Mouse (Mus musculus) C2C12 (cell line): ENCODE data around the gene Pafah1b2. TPM values are rescaled to one million over a fixed set of nuclear protein-coding genes. Genes with fewer than 3 reads are reported as not detected.

Source experiments
- H3K27me3 ChIP-seq: one replicate; pipeline ENCODE4 v1.6.1; 2011; ENCODE audit not compliant: control insufficient read depth, insufficient read depth, insufficient read length
- H3K36me3 ChIP-seq: one replicate; pipeline ENCODE4 v1.6.1; 2011; ENCODE audit not compliant: control insufficient read depth, insufficient read depth
- H3K4me3 ChIP-seq: one replicate; pipeline ENCODE4 v1.5.1; 2011; ENCODE audit warnings: mild to moderate bottlenecking, control low read depth; ENCODE audit not compliant: poor library complexity, insufficient read depth, severe bottlenecking
- H3K79me2 ChIP-seq: one replicate; pipeline ENCODE4 v1.6.1; 2011; ENCODE audit not compliant: control insufficient read depth, insufficient read depth
- H3K79me3 ChIP-seq: one replicate; pipeline ENCODE4 v1.6.1; 2011; ENCODE audit warnings: low read depth, control low read depth
- H3ac ChIP-seq: one replicate; pipeline ENCODE3; 2011; ENCODE audit warnings: low read depth; ENCODE audit not compliant: control insufficient read depth, insufficient read length
- CEBPB ChIP-seq: IDR thresholded peaks from one replicate; pipeline ENCODE4 v1.6.1; 2011; ENCODE audit warnings: low read depth, mild to moderate bottlenecking, control low read depth, moderate library complexity
- CTCF ChIP-seq: IDR thresholded peaks from one replicate; pipeline ENCODE4 v1.5.1; 2011; ENCODE audit not compliant: control insufficient read depth, insufficient read depth, insufficient read length
- FOSL1 ChIP-seq: IDR thresholded peaks from one replicate; pipeline ENCODE4 v1.8.0; 2011; ENCODE audit warnings: mild to moderate bottlenecking, low read length; ENCODE audit not compliant: poor library complexity, insufficient read depth, severe bottlenecking
- MAX ChIP-seq: IDR thresholded peaks from one replicate; pipeline ENCODE4 v1.6.1; 2011; ENCODE audit warnings: mild to moderate bottlenecking, control low read depth
- MYOD1 ChIP-seq: IDR thresholded peaks from one replicate; pipeline ENCODE4 v1.6.1; 2011; ENCODE audit warnings: low read depth; ENCODE audit not compliant: control insufficient read depth, insufficient read length
- MYOG ChIP-seq: IDR thresholded peaks from one replicate; pipeline ENCODE4 v1.6.1; 2011; ENCODE audit not compliant: control insufficient read depth, insufficient read length; ENCODE audit errors: extremely low read depth
- USF1 ChIP-seq: IDR thresholded peaks from one replicate; pipeline ENCODE4 v1.6.1; 2011; ENCODE audit warnings: low read depth, mild to moderate bottlenecking, control low read depth, moderate library complexity
- polyA plus RNA-seq: library from polyadenylated mRNA; unstranded; fragments of >200 nt; fragmentation: generic; extraction: Trizol; gene quantifications from one replicate; pipeline ENCODE4 v1.2.1, GENCODE M21; 2012; ENCODE audit warnings: missing spikeins

The Pafah1b2 gene
- polyA plus RNA-seq, 1 experiment: 82.4 TPM

DNA sequence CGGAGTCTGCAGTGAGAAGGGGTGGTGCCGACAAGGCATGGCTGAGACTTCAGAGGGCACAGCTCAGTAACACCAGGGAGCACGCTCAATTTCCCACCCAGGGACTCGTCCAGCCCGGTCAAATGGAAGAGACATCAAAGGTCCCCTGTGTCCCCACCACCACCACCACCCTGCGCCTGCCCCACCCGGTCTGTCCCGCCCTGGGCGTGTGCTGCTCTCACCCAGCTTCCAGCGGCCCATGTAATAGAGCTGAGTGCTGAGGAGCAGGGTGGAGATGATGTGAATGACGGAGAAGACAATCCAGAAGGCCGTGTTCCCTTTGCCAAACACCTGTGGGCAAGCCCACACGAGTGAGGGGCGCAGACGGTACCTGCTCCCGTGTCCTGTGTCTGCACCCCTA lies 70.0 kb downstream of the Pafah1b2 start:
- Histone ChIP-seq H3ac (no peak overlapping the region), H3K36me3 (no peaks in the 10 kb centered on the region), H3K79me3 (no peaks in the 10 kb centered on the region), H3K79me2 (no peaks in the 10 kb centered on the region), H3K27me3 (no peaks in the 10 kb centered on the region), H3K4me3 (no peak overlapping the region)
- TF ChIP-seq CTCF (no peak), MAX (no peak), MYOG (no peak), USF1 (no peak), MYOD1 (no peak), FOSL1 (no peak), CEBPB (no peak)

GRCm38 (mm10) chr9:45941329-45941888 lies 71.1 kb downstream of the Pafah1b2 start:
- H3K79me3 ChIP-seq: no peaks in the 10 kb centered on the region
- H3K4me3 ChIP-seq: no peak overlapping the region
- no peaks in the 10 kb centered on the region for H3K27me3 ChIP-seq
- no peak overlapping the region for H3ac ChIP-seq
- no peaks in the 10 kb centered on the region for H3K79me2 ChIP-seq
- TF ChIP-seq MYOD1: no peak
- TF ChIP-seq USF1: no peak
- TF ChIP-seq CTCF: no peak
- TF ChIP-seq CEBPB: no peak
- TF ChIP-seq MYOG: no peak
- no peak for TF ChIP-seq FOSL1
- TF ChIP-seq MAX: no peak
- H3K36me3 ChIP-seq: no peaks in the 10 kb centered on the region

DNA sequence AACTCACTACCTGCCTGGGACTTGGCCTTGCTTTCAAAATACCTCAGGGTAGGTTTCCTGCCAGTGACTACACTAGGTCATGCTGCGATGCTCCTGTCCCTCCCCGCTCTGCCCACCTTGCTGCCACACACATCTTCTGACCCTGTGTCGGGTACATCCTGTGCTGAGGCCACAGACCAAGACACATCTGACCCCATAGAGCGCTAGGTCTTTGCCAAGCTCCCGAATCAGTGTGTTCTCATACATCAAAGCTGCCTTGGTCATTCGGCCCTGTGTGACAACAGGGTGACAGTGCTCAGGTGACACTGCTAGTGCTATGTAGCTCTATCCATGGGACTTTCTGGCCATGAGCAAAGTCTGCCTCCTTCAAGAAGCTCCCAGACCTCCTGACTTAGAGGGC lies 72.7 kb downstream of the Pafah1b2 start:
- Histone ChIP-seq H3K79me3 (no peaks in the 10 kb centered on the region), H3K36me3 (no peaks in the 10 kb centered on the region)
- TF ChIP-seq MYOG (no peak), CTCF (no peak), MYOD1 (no peak)

GRCm38 (mm10) chr9:45938952-45939637 lies 73.4 kb downstream of the Pafah1b2 start:
- TF ChIP-seq CTCF: no peak
- TF ChIP-seq CEBPB: no peak
- no peak for TF ChIP-seq USF1
- TF ChIP-seq MAX: no peak
- TF ChIP-seq MYOG: no peak
- no peak for TF ChIP-seq FOSL1
- TF ChIP-seq MYOD1: no peak
- Histone ChIP-seq H3K4me3 (no peak overlapping the region), H3K79me3 (no peaks in the 10 kb centered on the region), H3K79me2 (no peaks in the 10 kb centered on the region), H3K36me3 (no peaks in the 10 kb centered on the region), H3ac (no peak overlapping the region), H3K27me3 (no peaks in the 10 kb centered on the region)

More for the DNA sequence above, 72.7 kb downstream of the Pafah1b2 start:
- Histone ChIP-seq H3K4me3 (no peak overlapping the region), H3ac (no peak overlapping the region), H3K27me3 (no peaks in the 10 kb centered on the region), H3K79me2 (no peaks in the 10 kb centered on the region)

- TF ChIP-seq CTCF: no peak
- TF ChIP-seq MAX: no peak
- no peak for TF ChIP-seq FOSL1
- TF ChIP-seq CEBPB: no peak
- no peak for TF ChIP-seq MYOD1
- TF ChIP-seq USF1: no peak
- TF ChIP-seq MYOG: no peak
- Histone ChIP-seq H3K27me3 (no peaks in the 10 kb centered on the region), H3K4me3 (no peak overlapping the region), H3K79me2 (no peaks in the 10 kb centered on the region), H3K79me3 (no peaks in the 10 kb centered on the region), H3ac (no peak overlapping the region), H3K36me3 (no peaks in the 10 kb centered on the region)
These were observed 74.4 kb downstream of the Pafah1b2 start for GRCm38 (mm10) chr9:45938088-45938487.

- TF ChIP-seq MAX (no peak), CEBPB (no peak), CTCF (peak; percentile 50), MYOG (no peak), FOSL1 (no peak), USF1 (no peak)
- H3K27me3 ChIP-seq: no peaks in the 10 kb centered on the region
- no peak overlapping the region for H3K4me3 ChIP-seq
- H3K79me2 ChIP-seq: no peaks in the 10 kb centered on the region
- H3ac ChIP-seq: no peak overlapping the region
- H3K36me3 ChIP-seq: no peaks in the 10 kb centered on the region
- H3K79me3 ChIP-seq: no peaks in the 10 kb centered on the region
These were observed 75.6 kb downstream of the Pafah1b2 start for GRCm38 (mm10) chr9:45936883-45937282.
